Mouse (Mus musculus) myocyte (in vitro differentiated cells): ENCODE results near the gene H2-Eb2. TPM values are rescaled to one million over a fixed set of nuclear protein-coding genes. Genes with fewer than 3 reads are reported as not detected.

ENCODE experiments used
- H3K27me3 ChIP-seq: one replicate; pipeline ENCODE4 v1.6.1; 2011; ENCODE audit not compliant: control insufficient read depth, insufficient read depth, insufficient read length
- H3K36me3 ChIP-seq: one replicate; pipeline ENCODE4 v1.6.1; 2011; ENCODE audit not compliant: control insufficient read depth, insufficient read depth
- H3K4me2 ChIP-seq: one replicate; pipeline ENCODE4 v1.6.1; 2011; ENCODE audit warnings: low read depth, control low read depth
- H3K4me3 ChIP-seq: one replicate; pipeline ENCODE4 v1.5.1; 2011; ENCODE audit warnings: mild to moderate bottlenecking, control low read depth, moderate library complexity
- H3K79me2 ChIP-seq: one replicate; pipeline ENCODE4 v1.6.1; 2011; ENCODE audit not compliant: control insufficient read depth, insufficient read depth
- H3ac ChIP-seq: one replicate; pipeline ENCODE4 v1.6.1; 2011; ENCODE audit not compliant: control insufficient read depth, insufficient read length
- CEBPB ChIP-seq: IDR thresholded peaks from 2 replicates; pipeline ENCODE4 v1.6.1; 2011; ENCODE audit warnings: mild to moderate bottlenecking, moderate library complexity; ENCODE audit not compliant: poor library complexity, insufficient read depth, severe bottlenecking
- E2F4 ChIP-seq: IDR thresholded peaks from one replicate; pipeline ENCODE4 v1.6.1; 2011; ENCODE audit warnings: mild to moderate bottlenecking, control low read depth, moderate library complexity; ENCODE audit not compliant: insufficient read depth
- MAX ChIP-seq: IDR thresholded peaks from one replicate; pipeline ENCODE4 v1.6.1; 2011; ENCODE audit warnings: low read depth, mild to moderate bottlenecking, control low read depth
- MYOD1 ChIP-seq, 3 experiments: IDR thresholded peaks; one replicate each; pipeline ENCODE4 v1.6.1; 2011; ENCODE audit warnings: control low read depth in 2 of 3, low read depth in 2 of 3, mild to moderate bottlenecking in 2 of 3, moderate library complexity in 1 of 3; ENCODE audit not compliant: insufficient read length in 2 of 3, control insufficient read depth in 1 of 3
- MYOG ChIP-seq, 3 experiments: IDR thresholded peaks; one replicate each; pipeline ENCODE4 v1.6.1; 2011; ENCODE audit warnings: control low read depth in 2 of 3, low read depth in 2 of 3, mild to moderate bottlenecking in 2 of 3; ENCODE audit not compliant: insufficient read length in 2 of 3, control insufficient read depth in 1 of 3, insufficient read depth in 1 of 3
- POLR2A ChIP-seq: IDR thresholded peaks from one replicate; pipeline ENCODE4 v1.6.1; 2011; ENCODE audit warnings: low read depth, mild to moderate bottlenecking, control low read depth, moderate library complexity; ENCODE audit not compliant: insufficient read length
- POLR2AphosphoS2 ChIP-seq: IDR thresholded peaks from one replicate; pipeline ENCODE4 v1.6.1; 2011; ENCODE audit warnings: low read depth, control low read depth; ENCODE audit not compliant: insufficient read length
- REST ChIP-seq: IDR thresholded peaks from one replicate; pipeline ENCODE4 v1.6.1; 2011; ENCODE audit warnings: mild to moderate bottlenecking, control low read depth, moderate library complexity; ENCODE audit not compliant: insufficient read depth, insufficient read length
- SRF ChIP-seq: IDR thresholded peaks from one replicate; pipeline ENCODE4 v1.6.1; 2011; ENCODE audit warnings: low read depth; ENCODE audit not compliant: control insufficient read depth, insufficient read length
- TCF12 ChIP-seq: IDR thresholded peaks from one replicate; pipeline ENCODE4 v1.6.1; 2011; ENCODE audit warnings: mild to moderate bottlenecking, control low read depth; ENCODE audit not compliant: poor library complexity, insufficient read depth, severe bottlenecking
- TCF3 ChIP-seq: IDR thresholded peaks from one replicate; pipeline ENCODE4 v1.6.1; 2011; ENCODE audit warnings: low read depth, control low read depth; ENCODE audit not compliant: insufficient read length
- USF1 ChIP-seq: IDR thresholded peaks from one replicate; pipeline ENCODE4 v1.6.1; 2011; ENCODE audit warnings: low read depth, mild to moderate bottlenecking, control low read depth, moderate library complexity
- polyA plus RNA-seq: library from polyadenylated mRNA; unstranded; fragments of >200 nt; fragmentation: generic; extraction: Trizol; gene quantifications from one replicate; pipeline ENCODE4 v1.2.1, GENCODE M21; 2012; ENCODE audit warnings: missing spikeins

The H2-Eb2 gene
- polyA plus RNA-seq, 1 experiment = not detected

DNA sequence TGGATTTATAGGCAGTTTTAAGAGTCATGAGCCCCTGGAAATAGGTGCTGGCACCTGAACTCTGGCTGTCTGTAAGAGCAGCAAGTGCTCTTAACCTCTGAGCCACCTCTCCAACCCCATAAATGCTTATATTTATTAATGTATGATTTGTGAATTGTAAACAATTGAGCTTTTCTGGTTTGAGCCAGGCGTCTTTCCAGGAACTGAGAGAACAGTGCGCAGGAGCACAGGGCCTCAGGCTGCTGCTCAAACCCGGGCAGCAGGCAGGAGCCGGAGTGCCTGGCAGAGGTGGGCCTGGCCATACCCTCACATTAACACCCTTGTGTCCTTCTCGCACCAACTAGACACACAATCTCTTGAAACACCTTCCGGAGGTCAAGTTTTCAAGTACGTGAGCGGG, 25.4 kb upstream of the H2-Eb2 start:
- Histone ChIP-seq H3K36me3 (no peaks in the 10 kb centered on the region), H3K4me2 (no peak overlapping the region), H3K27me3 (peaks cover 5% of the 10 kb centered on the region), H3K4me3 (no peak overlapping the region), H3K79me2 (no peaks in the 10 kb centered on the region), H3ac (no peak overlapping the region)
- TF ChIP-seq TCF12 (no peak), POLR2AphosphoS2 (no peak), POLR2A (no peak), MAX (no peak), TCF3 (no peak), MYOG (IDR thresholded peaks at IDR 0.05; ENCODE audit: control insufficient read depth in 1 of 3, insufficient read depth in 1 of 3, insufficient read length in 2 of 3, low read depth in 2 of 3) (no peak), E2F4 (no peak), SRF (no peak), REST (no peak), USF1 (no peak), MYOD1 (IDR thresholded peaks at IDR 0.05; ENCODE audit: control insufficient read depth in 1 of 3, insufficient read length in 2 of 3, low read depth in 2 of 3) (no peak), CEBPB (no peak)

DNA sequence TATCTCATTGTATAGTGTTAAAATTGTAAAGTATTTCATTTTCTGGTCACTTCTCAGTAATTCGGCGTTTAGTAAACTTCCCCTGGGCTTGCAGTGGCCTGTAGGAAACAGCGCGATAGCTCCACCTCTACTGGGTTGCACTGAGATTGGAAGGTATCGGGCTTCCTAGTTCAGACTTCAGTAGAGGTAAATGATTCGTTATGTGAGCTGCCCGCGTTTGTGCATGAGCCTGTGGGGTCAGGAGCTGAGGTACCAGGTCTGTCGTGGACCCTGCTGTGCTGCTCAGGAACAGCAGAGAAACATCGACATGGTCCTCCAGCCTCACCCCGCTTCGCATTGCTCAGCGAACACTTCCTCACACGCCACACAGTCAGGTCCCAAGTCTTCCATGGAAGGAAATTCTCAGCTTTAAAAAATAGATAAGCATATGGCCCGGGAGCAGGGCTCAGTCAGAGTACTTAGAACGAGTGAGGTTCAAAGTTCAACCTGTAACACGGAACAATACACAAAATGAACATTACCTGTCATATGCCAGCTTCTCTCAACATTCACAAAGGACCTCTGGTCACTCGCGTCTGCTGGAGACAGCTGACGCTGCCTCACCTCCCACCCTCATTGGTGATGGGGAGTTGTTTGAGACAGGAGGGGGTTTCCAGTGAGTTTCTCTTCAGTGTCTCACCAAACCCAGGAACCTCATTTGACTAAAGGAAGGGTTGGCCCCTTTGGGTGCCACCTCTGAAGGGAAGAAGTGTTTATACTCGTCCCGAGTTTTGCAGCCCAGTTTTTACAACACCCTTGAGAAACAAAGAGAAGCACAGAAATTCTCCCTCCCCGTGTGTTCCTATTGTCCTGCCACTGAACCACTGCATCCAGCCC, 24.5 kb upstream of the H2-Eb2 start:
- H3K4me3 ChIP-seq = no peak overlapping the region
- H3K4me2 ChIP-seq = no peak overlapping the region
- H3K79me2 ChIP-seq = no peaks in the 10 kb centered on the region
- H3K27me3 ChIP-seq = peaks cover 1% of the 10 kb centered on the region
- TF ChIP-seq CEBPB = no peak
- TF ChIP-seq TCF12 = no peak
- TF ChIP-seq POLR2AphosphoS2 = no peak
- no peak for TF ChIP-seq MYOG (IDR thresholded peaks at IDR 0.05; ENCODE audit: control insufficient read depth in 1 of 3, insufficient read depth in 1 of 3, insufficient read length in 2 of 3, low read depth in 2 of 3)
- no peak overlapping the region for H3ac ChIP-seq
- no peaks in the 10 kb centered on the region for H3K36me3 ChIP-seq

DNA sequence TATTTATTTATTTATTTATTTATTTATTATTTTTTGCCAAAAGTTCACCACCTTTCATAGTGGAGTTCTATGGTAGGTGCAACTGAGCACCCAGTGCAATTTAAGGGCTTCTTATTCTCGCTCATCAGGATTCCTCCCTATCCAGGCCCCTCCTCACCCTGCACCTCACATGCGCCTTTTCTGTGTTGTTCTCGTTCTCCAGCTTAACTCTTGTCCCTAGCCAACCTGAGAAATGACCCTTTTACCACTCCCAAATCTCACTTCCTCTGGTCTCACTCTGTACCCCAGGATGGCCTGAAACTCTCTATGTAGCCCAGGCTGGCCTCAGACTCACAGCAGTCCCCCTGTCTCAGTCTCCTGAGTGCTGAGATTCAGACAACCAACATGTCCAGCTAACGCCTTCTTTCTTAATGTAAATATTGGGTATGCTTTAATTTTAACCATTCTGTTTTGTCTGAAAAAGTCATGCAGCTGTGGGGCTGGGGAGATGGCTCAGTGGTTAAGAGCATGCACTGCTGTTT, 23.7 kb upstream of the H2-Eb2 start:
- no peak for TF ChIP-seq TCF3
- no peak for TF ChIP-seq MAX
- no peak for TF ChIP-seq TCF12
- TF ChIP-seq CEBPB = no peak
- TF ChIP-seq MYOD1 (IDR thresholded peaks at IDR 0.05; ENCODE audit: control insufficient read depth in 1 of 3, insufficient read length in 2 of 3, low read depth in 2 of 3) = no peak
- no peak for TF ChIP-seq MYOG (IDR thresholded peaks at IDR 0.05; ENCODE audit: control insufficient read depth in 1 of 3, insufficient read depth in 1 of 3, insufficient read length in 2 of 3, low read depth in 2 of 3)
- no peak for TF ChIP-seq POLR2A
- no peak for TF ChIP-seq SRF
- no peak for TF ChIP-seq E2F4
- no peak for TF ChIP-seq POLR2AphosphoS2
- TF ChIP-seq USF1 = no peak
- TF ChIP-seq REST = no peak
- Histone ChIP-seq H3K4me2 (no peak overlapping the region), H3K36me3 (no peaks in the 10 kb centered on the region), H3K4me3 (no peak overlapping the region), H3ac (no peak overlapping the region), H3K27me3 (no peaks in the 10 kb centered on the region), H3K79me2 (no peaks in the 10 kb centered on the region)

DNA sequence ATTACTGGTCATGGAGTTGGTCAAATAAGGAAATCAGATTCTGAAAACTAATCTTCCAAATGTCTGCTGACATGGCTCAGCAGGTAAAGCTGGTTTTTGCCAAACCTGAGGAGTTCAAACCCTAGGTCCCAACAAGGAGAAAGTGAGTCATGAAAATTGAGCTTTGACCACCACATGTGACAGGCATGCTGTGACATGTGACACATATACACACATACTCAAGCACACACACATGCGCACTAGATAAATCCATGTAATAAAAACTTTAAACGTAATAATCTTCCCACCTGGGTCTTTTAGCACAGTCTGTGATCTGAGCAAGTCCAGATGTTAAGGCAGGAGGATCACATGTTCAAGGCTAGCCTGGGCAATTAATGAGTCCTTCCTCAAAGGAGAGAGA, 21.7 kb upstream of the H2-Eb2 start:
- no peak for TF ChIP-seq POLR2A
- TF ChIP-seq TCF3 = no peak
- no peak for TF ChIP-seq E2F4
- Histone ChIP-seq H3K36me3 (no peaks in the 10 kb centered on the region), H3ac (no peak overlapping the region), H3K27me3 (no peaks in the 10 kb centered on the region), H3K4me2 (no peak overlapping the region), H3K4me3 (no peak overlapping the region), H3K79me2 (no peaks in the 10 kb centered on the region)

DNA sequence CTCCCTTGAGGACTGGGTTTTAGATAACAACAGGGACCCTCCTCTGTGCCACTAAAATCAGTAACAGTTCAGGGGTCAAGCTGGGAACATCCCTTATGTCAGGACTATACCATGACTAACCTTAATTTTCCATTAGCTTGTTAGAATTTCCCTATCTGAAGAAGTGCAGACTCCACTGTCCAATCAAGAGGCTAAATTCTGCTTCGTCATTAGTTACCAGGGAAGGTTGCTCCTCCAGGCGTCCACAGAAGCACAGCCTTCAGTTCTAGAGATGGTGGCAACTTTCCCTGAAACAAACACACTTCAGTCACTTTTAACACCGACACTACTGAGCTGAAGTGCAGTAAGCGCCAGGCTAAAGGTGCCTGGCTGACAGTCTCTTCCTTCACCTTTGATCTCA, 20.7 kb upstream of the H2-Eb2 start:
- no peak overlapping the region for H3ac ChIP-seq
- H3K27me3 ChIP-seq = peaks cover 1% of the 10 kb centered on the region
- H3K4me2 ChIP-seq = no peak overlapping the region
- no peak for TF ChIP-seq E2F4
- TF ChIP-seq MAX = no peak
- TF ChIP-seq USF1 = no peak
- no peak for TF ChIP-seq TCF12
- no peak for TF ChIP-seq REST
- no peak for TF ChIP-seq POLR2AphosphoS2
- TF ChIP-seq SRF = no peak
- no peak for TF ChIP-seq MYOD1 (IDR thresholded peaks at IDR 0.05; ENCODE audit: control insufficient read depth in 1 of 3, insufficient read length in 2 of 3, low read depth in 2 of 3)
- TF ChIP-seq TCF3 = no peak
- H3K4me3 ChIP-seq = no peak overlapping the region
- no peaks in the 10 kb centered on the region for H3K79me2 ChIP-seq
- no peaks in the 10 kb centered on the region for H3K36me3 ChIP-seq
